Mouse (Mus musculus) activated CD4-positive, CD25-positive, alpha-beta regulatory T cell, adult 4 months (primary cell): ENCODE results near the gene Inhbe. TPM values are rescaled to one million over a fixed set of nuclear protein-coding genes. Genes with fewer than 3 reads are reported as not detected.
A peak's percentile ranks its signal among the peaks of the same experiment; 100 is the strongest.
"Not testable (repeated sequence)": the region's sequence is repeated elsewhere in the genome, so short reads cannot be mapped to it uniquely, and the experiment has no call there.

ENCODE experiments used
- ATAC-seq: one replicate; pipeline ENCODE4 v1.8.0; 2017
- polyA plus RNA-seq, 2 experiments: library from polyadenylated mRNA; unstranded; fragments of 100-300 nt; shearing (Covaris generic); gene quantifications; one replicate each; pipeline ENCODE4 v1.2.1; 2017

The Inhbe gene
- polyA plus RNA-seq, 2 experiments from 2014 or later: 0.07 TPM; not detected in 1

- no peak for ATAC-seq
Observed at GRCm38 (mm10) chr10:127322178-127322577, 32.0 kb downstream of the Inhbe start.

- peak; percentile 70 for ATAC-seq
Observed at GRCm38 (mm10) chr10:127321621-127322020, 32.6 kb downstream of the Inhbe start, which contains the start of gene Arhgap9. Arhgap9 (plus strand) TSS chr10:127321964.

- no peak for ATAC-seq
Observed at GRCm38 (mm10) chr10:127319969-127320368, 34.2 kb downstream of the Inhbe start.

GRCm38 (mm10) chr10:127318009-127318408 is 36.2 kb downstream of the Inhbe start:
- ATAC-seq: no peak

GRCm38 (mm10) chr10:127317277-127317676 is 36.9 kb downstream of the Inhbe start:
- no peak for ATAC-seq

GRCm38 (mm10) chr10:127314950-127315349 is 39.3 kb downstream of the Inhbe start:
- ATAC-seq: not testable (repeated sequence)

- not testable (repeated sequence) for ATAC-seq
Observed at GRCm38 (mm10) chr10:127313516-127313915, 40.7 kb downstream of the Inhbe start.

GRCm38 (mm10) chr10:127312858-127313257 is 41.4 kb downstream of the Inhbe start:
- no peak for ATAC-seq

GRCm38 (mm10) chr10:127312356-127312676 is 41.9 kb downstream of the Inhbe start:
- ATAC-seq: peak; percentile 45

GRCm38 (mm10) chr10:127311476-127312355 is 42.5 kb downstream of the Inhbe start, which contains the start of gene Mars:
Mars (minus strand) TSS chr10:127311786.
- ATAC-seq: peak; percentile 92

- ATAC-seq: peak; percentile 21
Observed at GRCm38 (mm10) chr10:127310523-127311475, 43.4 kb downstream of the Inhbe start.

- ATAC-seq: not testable (repeated sequence)
Observed at GRCm38 (mm10) chr10:127309167-127309566, 45.0 kb downstream of the Inhbe start.

- ATAC-seq: no peak
Observed at GRCm38 (mm10) chr10:127303136-127303535, 51.1 kb downstream of the Inhbe start.

GRCm38 (mm10) chr10:127300361-127300760 is 53.9 kb downstream of the Inhbe start:
- ATAC-seq: no peak

Other genes with a start within 250 kb of the Inhbe start
- gene Os9, start 233.3 kb downstream of the Inhbe start, polyA plus RNA-seq: 10 to 100 TPM; 51.3 to 75.5 TPM
- 100 to 1,000 TPM; 152 to 209 TPM for gene B4galnt1, start 189.2 kb downstream of the Inhbe start, polyA plus RNA-seq
- 1 to 10 TPM; 2.5 to 2.7 TPM for gene Slc26a10, start 173.8 kb downstream of the Inhbe start, polyA plus RNA-seq
- gene Arhgef25, start 164.3 kb downstream of the Inhbe start, polyA plus RNA-seq: not detected
- gene Dtx3, start 158.7 kb downstream of the Inhbe start, polyA plus RNA-seq: 10 to 100 TPM; 40.6 to 42.9 TPM
- 10 to 100 TPM; 24.2 to 27.8 TPM for gene Pip4k2c, start 142.8 kb downstream of the Inhbe start, polyA plus RNA-seq
- under 1 TPM; 0.18 to 0.70 TPM for gene Kif5a, start 91.1 kb downstream of the Inhbe start, polyA plus RNA-seq
- gene Dctn2, start 88.0 kb downstream of the Inhbe start, polyA plus RNA-seq: 10 to 100 TPM; 55.4 to 60.6 TPM
- gene Mbd6, start 65.4 kb downstream of the Inhbe start, polyA plus RNA-seq: 10 to 100 TPM in 1 of 2 experiments, 1 to 10 TPM in 1; 4.0 to 10.6 TPM
- 10 to 100 TPM; 21.6 to 21.9 TPM for gene Mars, start 42.6 kb downstream of the Inhbe start, polyA plus RNA-seq
- 100 to 1,000 TPM; 125 TPM for gene Arhgap9, start 32.4 kb downstream of the Inhbe start, polyA plus RNA-seq
- under 1 TPM; 0.15 to 0.75 TPM for gene Gli1, start 12.4 kb downstream of the Inhbe start, polyA plus RNA-seq
- not detected for gene Inhbc, start 16.0 kb upstream of the Inhbe start, polyA plus RNA-seq
- gene R3hdm2, start 25.9 kb upstream of the Inhbe start, polyA plus RNA-seq: 10 to 100 TPM; 14.4 to 15.0 TPM
- gene Stac3, start 147.3 kb upstream of the Inhbe start, polyA plus RNA-seq: under 1 TPM in 1 of 2 experiments, not detected in 1; 0.92 TPM
- not detected for gene Ndufa4l2, start 160.6 kb upstream of the Inhbe start, polyA plus RNA-seq
- 10 to 100 TPM; 34.2 to 50.7 TPM for gene Shmt2, start 168.0 kb upstream of the Inhbe start, polyA plus RNA-seq
- not detected for gene Nxph4, start 180.1 kb upstream of the Inhbe start, polyA plus RNA-seq